Mouse (Mus musculus): ENCODE measurements around the gene Ghr. TPM values are rescaled to one million over a fixed set of nuclear protein-coding genes. Genes with fewer than 3 reads are reported as not detected.

Gene Ghr
- polyA plus RNA-seq, 2 experiments, result 49.7 to 92.9 TPM

GRCm38 (mm10) chr15:3341806-3342582 is 241.3 kb downstream of the Ghr start:
- 79% methylated on average over 4 of the region's 4 CpGs for WGBS
- DNase-seq (ENCODE audit: low spot score), result peak; percentile 46
- Histone ChIP-seq H3K27ac (replicated peaks; ENCODE audit: low read depth, low read length) (no peak overlapping the region), H3K4me2 (replicated peaks; ENCODE audit: low read depth, low read length, severe bottlenecking) (no peak overlapping the region), H3K4me1 (ENCODE audit: control insufficient read depth, insufficient read depth, low read length) (no peaks in the 10 kb centered on the region), H3K9me3 (ENCODE audit: control insufficient read depth, low read length) (no peaks in the 10 kb centered on the region), H3K9ac (ENCODE audit: low read depth, low read length, severe bottlenecking) (no peak overlapping the region), H3K4me3 (replicated peaks; ENCODE audit: low read length) (no peak overlapping the region), H3K36me3 (ENCODE audit: control insufficient read depth, insufficient read depth, low read length) (peaks cover 18% of the 10 kb centered on the region), H3K27me3 (ENCODE audit: control insufficient read depth, insufficient read depth, low read length) (no peaks in the 10 kb centered on the region)
- ATAC-seq (ENCODE audit: low FRiP score, low read depth), result peak; percentile 64
- TF ChIP-seq POLR2A (IDR thresholded peaks at IDR 0.05; ENCODE audit: borderline replicate concordance, extremely low read depth, insufficient read depth, insufficient read length), result no peak

- no peak overlapping the region for H3K9ac ChIP-seq (ENCODE audit: low read depth, low read length, severe bottlenecking)
- no peaks in the 10 kb centered on the region for H3K9me3 ChIP-seq (ENCODE audit: control insufficient read depth, low read length)
- TF ChIP-seq POLR2A (IDR thresholded peaks at IDR 0.05; ENCODE audit: borderline replicate concordance, extremely low read depth, insufficient read depth, insufficient read length), result no peak
- no peak overlapping the region for H3K4me2 ChIP-seq (replicated peaks; ENCODE audit: low read depth, low read length, severe bottlenecking)
- no peaks in the 10 kb centered on the region for H3K27me3 ChIP-seq (ENCODE audit: control insufficient read depth, insufficient read depth, low read length)
- H3K4me1 ChIP-seq (ENCODE audit: control insufficient read depth, insufficient read depth, low read length), result no peaks in the 10 kb centered on the region
- H3K27ac ChIP-seq (replicated peaks; ENCODE audit: low read depth, low read length), result no peak overlapping the region
- ATAC-seq (ENCODE audit: low FRiP score, low read depth) (no peak), DNase-seq (ENCODE audit: low spot score) (no peak)
- WGBS, result 84% methylated on average over 3 of the region's 3 CpGs
- H3K4me3 ChIP-seq (replicated peaks; ENCODE audit: low read length), result no peak overlapping the region
- H3K36me3 ChIP-seq (ENCODE audit: control insufficient read depth, insufficient read depth, low read length), result peaks cover 19% of the 10 kb centered on the region
Measured at GRCm38 (mm10) chr15:3339847-3340246, 243.4 kb downstream of the Ghr start.

GRCm38 (mm10) chr15:3332517-3332916 is 250.8 kb downstream of the Ghr start:
- DNase-seq (ENCODE audit: low spot score) (no peak), ATAC-seq (ENCODE audit: low FRiP score, low read depth) (no peak)
- no peak for TF ChIP-seq POLR2A (IDR thresholded peaks at IDR 0.05; ENCODE audit: borderline replicate concordance, extremely low read depth, insufficient read depth, insufficient read length)
- H3K4me1 ChIP-seq (ENCODE audit: control insufficient read depth, insufficient read depth, low read length), result no peaks in the 10 kb centered on the region
- H3K27me3 ChIP-seq (ENCODE audit: control insufficient read depth, insufficient read depth, low read length), result no peaks in the 10 kb centered on the region
- H3K4me3 ChIP-seq (replicated peaks; ENCODE audit: low read length), result no peak overlapping the region
- no peak overlapping the region for H3K4me2 ChIP-seq (replicated peaks; ENCODE audit: low read depth, low read length, severe bottlenecking)
- peaks cover 13% of the 10 kb centered on the region for H3K36me3 ChIP-seq (ENCODE audit: control insufficient read depth, insufficient read depth, low read length)
- H3K27ac ChIP-seq (replicated peaks; ENCODE audit: low read depth, low read length), result no peak overlapping the region
- 85% methylated on average over 4 of the region's 4 CpGs for WGBS
- H3K9ac ChIP-seq (ENCODE audit: low read depth, low read length, severe bottlenecking), result no peak overlapping the region
- no peaks in the 10 kb centered on the region for H3K9me3 ChIP-seq (ENCODE audit: control insufficient read depth, low read length)

- no peak for ATAC-seq (ENCODE audit: low FRiP score, low read depth)
- Histone ChIP-seq H3K27ac (replicated peaks; ENCODE audit: low read depth, low read length) (no peak overlapping the region), H3K4me1 (ENCODE audit: control insufficient read depth, insufficient read depth, low read length) (no peaks in the 10 kb centered on the region), H3K9me3 (ENCODE audit: control insufficient read depth, low read length) (no peaks in the 10 kb centered on the region), H3K4me3 (replicated peaks; ENCODE audit: low read length) (no peak overlapping the region), H3K36me3 (ENCODE audit: control insufficient read depth, insufficient read depth, low read length) (peaks cover 17% of the 10 kb centered on the region; the same call in 1 of the 2 replicates), H3K9ac (ENCODE audit: low read depth, low read length, severe bottlenecking) (no peak overlapping the region), H3K27me3 (ENCODE audit: control insufficient read depth, insufficient read depth, low read length) (no peaks in the 10 kb centered on the region), H3K4me2 (replicated peaks; ENCODE audit: low read depth, low read length, severe bottlenecking) (no peak overlapping the region)
- 75% methylated on average over 2 of the region's 2 CpGs for WGBS
- DNase-seq (ENCODE audit: low spot score), result no peak
- TF ChIP-seq POLR2A (IDR thresholded peaks at IDR 0.05; ENCODE audit: borderline replicate concordance, extremely low read depth, insufficient read depth, insufficient read length), result no peak
Measured at GRCm38 (mm10) chr15:3331813-3332212, 251.5 kb downstream of the Ghr start.

- H3K4me3 ChIP-seq (replicated peaks; ENCODE audit: low read length), result no peak overlapping the region
- DNase-seq (ENCODE audit: low spot score), result no peak
- no peaks in the 10 kb centered on the region for H3K27me3 ChIP-seq (ENCODE audit: control insufficient read depth, insufficient read depth, low read length)
- WGBS, result 81% methylated on average over 1 of the region's 1 CpGs
- no peak overlapping the region for H3K4me2 ChIP-seq (replicated peaks; ENCODE audit: low read depth, low read length, severe bottlenecking)
- no peaks in the 10 kb centered on the region for H3K4me1 ChIP-seq (ENCODE audit: control insufficient read depth, insufficient read depth, low read length)
- no peak for ATAC-seq (ENCODE audit: low FRiP score, low read depth)
- H3K36me3 ChIP-seq (ENCODE audit: control insufficient read depth, insufficient read depth, low read length), result peaks cover 17% of the 10 kb centered on the region; the same call in 1 of the 2 replicates
- TF ChIP-seq POLR2A (IDR thresholded peaks at IDR 0.05; ENCODE audit: borderline replicate concordance, extremely low read depth, insufficient read depth, insufficient read length), result no peak
- no peaks in the 10 kb centered on the region for H3K9me3 ChIP-seq (ENCODE audit: control insufficient read depth, low read length)
- H3K9ac ChIP-seq (ENCODE audit: low read depth, low read length, severe bottlenecking), result no peak overlapping the region
- no peak overlapping the region for H3K27ac ChIP-seq (replicated peaks; ENCODE audit: low read depth, low read length)
Measured at GRCm38 (mm10) chr15:3330291-3330690, 253.0 kb downstream of the Ghr start.

Measured in limb, embryonic 14.5 days (tissue).